Mouse (Mus musculus) heart, embryonic 15.5 days (tissue): ENCODE measurements around the gene Ralgps1. TPM values are rescaled to one million over a fixed set of nuclear protein-coding genes. Genes with fewer than 3 reads are reported as not detected.
A peak's percentile ranks its signal among the peaks of the same experiment; 100 is the strongest.

Experiments
- ATAC-seq: fragments of 200-750 bp; cut with Nextera tagmentation; replicated peaks from 2 replicates; pipeline ENCODE4 v1.8.0; 2017; ENCODE audit warnings: low read depth, moderate TSS enrichment; ENCODE audit not compliant: insufficient number of reproducible peaks, insufficient read depth, low FRiP score
- H3K27ac ChIP-seq: fragments of 300-500 bp; sonication (generic); 2 replicates; pipeline ENCODE4 v1.5.1; 2015; ENCODE audit warnings: mild to moderate bottlenecking, inconsistent platforms
- H3K27me3 ChIP-seq: fragments of 300-500 bp; sonication (generic); 2 replicates; pipeline ENCODE4 v1.6.1; 2015; ENCODE audit warnings: inconsistent platforms
- H3K36me3 ChIP-seq: fragments of 300-500 bp; sonication (generic); 2 replicates; pipeline ENCODE4 v1.6.1; 2015; ENCODE audit warnings: mild to moderate bottlenecking, inconsistent platforms
- H3K4me1 ChIP-seq: fragments of 300-500 bp; sonication (generic); replicated peaks from 2 replicates; pipeline ENCODE4 v1.6.1; 2015; ENCODE audit warnings: inconsistent platforms
- H3K4me2 ChIP-seq: fragments of 300-500 bp; sonication (generic); 2 replicates; pipeline ENCODE4 v1.6.1; 2015; ENCODE audit warnings: inconsistent platforms, mild to moderate bottlenecking, moderate library complexity
- H3K4me3 ChIP-seq: fragments of 300-500 bp; sonication (generic); 2 replicates; pipeline ENCODE4 v1.5.1; 2015; ENCODE audit warnings: mild to moderate bottlenecking, inconsistent platforms
- H3K9ac ChIP-seq: fragments of 300-500 bp; sonication (generic); 2 replicates; pipeline ENCODE4 v1.6.1; 2015; ENCODE audit warnings: mild to moderate bottlenecking, inconsistent platforms
- H3K9me3 ChIP-seq: fragments of 300-500 bp; sonication (generic); replicated peaks from 2 replicates; pipeline ENCODE4 v1.6.1; 2016; ENCODE audit warnings: inconsistent platforms
- WGBS: fragments of 180-500 bp; shearing (Covaris S2); methylation state at CpG from one replicate; pipeline ENCODE4 v1.1.7; 2015; ENCODE audit warnings: mixed read lengths; 5-methylcytosine and 5-hydroxymethylcytosine counted together
- polyA plus RNA-seq: library from polyadenylated mRNA; unstranded; fragments of >200 nt; fragmentation: Nextera tagmentation; extraction: Ambion mirVana; gene quantifications from 2 replicates; pipeline ENCODE4 v1.2.1, GENCODE M21; 2015

The Ralgps1 gene
- polyA plus RNA-seq, 1 experiment from 2014 or later = 3.7 TPM

GRCm38 (mm10) chr2:33205939-33206525 lies 165.3 kb downstream of the Ralgps1 start:
- no peak for ATAC-seq
- Histone ChIP-seq H3K27me3 (no peaks in the 10 kb centered on the region), H3K9me3 (no peaks in the 10 kb centered on the region), H3K4me1 (peaks cover 65% of the 10 kb centered on the region), H3K27ac (peak overlapping the region; percentile 73), H3K36me3 (no peaks in the 10 kb centered on the region), H3K4me2 (no peak overlapping the region), H3K9ac (no peak overlapping the region), H3K4me3 (no peak overlapping the region)
- 64% methylated on average over 14 of the region's 14 CpGs for WGBS

GRCm38 (mm10) chr2:33204980-33205379 lies 166.3 kb downstream of the Ralgps1 start:
- Histone ChIP-seq H3K27me3 (no peaks in the 10 kb centered on the region), H3K36me3 (no peaks in the 10 kb centered on the region), H3K4me2 (no peak overlapping the region), H3K4me3 (no peak overlapping the region), H3K27ac (peak overlapping the region; percentile 73), H3K4me1 (peaks cover 75% of the 10 kb centered on the region), H3K9ac (no peak overlapping the region), H3K9me3 (no peaks in the 10 kb centered on the region)
- WGBS = 26% methylated on average over 5 of the region's 5 CpGs
- peak; percentile 33; the same call in 1 of the 2 replicates for ATAC-seq

GRCm38 (mm10) chr2:33203284-33203683 lies 168.0 kb downstream of the Ralgps1 start:
- Histone ChIP-seq H3K4me3 (no peak overlapping the region), H3K9ac (no peak overlapping the region), H3K36me3 (no peaks in the 10 kb centered on the region), H3K27me3 (no peaks in the 10 kb centered on the region), H3K27ac (peak overlapping the region; percentile 73), H3K4me1 (peaks cover 80% of the 10 kb centered on the region), H3K4me2 (no peak overlapping the region), H3K9me3 (no peaks in the 10 kb centered on the region)
- 21% methylated on average over 6 of the region's 6 CpGs for WGBS
- no peak; the same call in 1 of the 2 replicates for ATAC-seq

DNA sequence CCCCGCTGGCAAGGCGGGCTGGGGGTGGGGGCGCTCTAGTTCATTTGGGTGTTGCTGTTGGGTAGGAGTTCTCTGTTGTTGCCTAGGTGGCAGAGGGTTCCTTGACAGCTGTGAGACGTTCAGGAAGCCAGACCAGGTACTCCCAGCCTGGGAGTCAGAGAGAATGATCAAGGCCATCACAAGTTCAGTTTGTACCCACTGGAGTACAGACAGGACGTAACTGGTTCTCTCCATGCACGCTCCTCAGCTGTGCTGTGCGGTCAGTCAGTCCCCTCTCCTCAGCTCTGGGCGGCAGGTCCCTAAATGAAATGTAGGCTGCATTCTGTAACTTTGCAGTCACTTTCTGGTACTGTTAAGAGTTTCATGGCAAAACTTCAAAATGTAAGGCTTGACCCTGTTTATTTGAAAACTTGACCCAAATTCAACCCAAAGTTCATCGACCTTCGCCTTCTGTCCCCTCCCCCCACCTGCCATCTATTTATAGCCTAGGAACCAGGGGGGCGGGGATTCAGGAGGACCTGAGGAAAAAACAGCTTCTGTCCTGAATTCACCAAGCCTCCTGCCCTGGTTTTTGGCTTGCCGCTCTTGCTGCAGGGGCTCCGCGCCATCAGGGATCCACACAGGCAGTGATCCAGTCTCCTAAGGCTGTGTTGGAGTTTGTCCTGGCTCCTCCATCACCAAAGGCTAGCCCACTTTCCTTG lies 170.8 kb downstream of the Ralgps1 start:
- ATAC-seq = no peak
- WGBS = 50% methylated on average over 14 of the region's 14 CpGs
- H3K9ac ChIP-seq = 0 out of 2 replicates have a peak overlapping the region, but pooled peaks have one; percentile 5
- H3K4me2 ChIP-seq = peak overlapping the region; percentile 18
- no peaks in the 10 kb centered on the region for H3K9me3 ChIP-seq
- H3K4me3 ChIP-seq = no peak overlapping the region
- peaks cover 53% of the 10 kb centered on the region for H3K4me1 ChIP-seq
- no peaks in the 10 kb centered on the region for H3K36me3 ChIP-seq
- H3K27me3 ChIP-seq = no peaks in the 10 kb centered on the region
- H3K27ac ChIP-seq = peak overlapping the region; percentile 43; the same call in 1 of the 2 replicates

GRCm38 (mm10) chr2:33189976-33190375 lies 181.3 kb downstream of the Ralgps1 start:
- Histone ChIP-seq H3K9me3 (no peaks in the 10 kb centered on the region), H3K4me2 (no peak overlapping the region), H3K27ac (no peak overlapping the region), H3K9ac (no peak overlapping the region), H3K4me1 (peaks cover 47% of the 10 kb centered on the region), H3K4me3 (no peak overlapping the region), H3K36me3 (no peaks in the 10 kb centered on the region), H3K27me3 (no peaks in the 10 kb centered on the region)
- WGBS = 84% methylated on average over 3 of the region's 3 CpGs
- no peak for ATAC-seq

DNA sequence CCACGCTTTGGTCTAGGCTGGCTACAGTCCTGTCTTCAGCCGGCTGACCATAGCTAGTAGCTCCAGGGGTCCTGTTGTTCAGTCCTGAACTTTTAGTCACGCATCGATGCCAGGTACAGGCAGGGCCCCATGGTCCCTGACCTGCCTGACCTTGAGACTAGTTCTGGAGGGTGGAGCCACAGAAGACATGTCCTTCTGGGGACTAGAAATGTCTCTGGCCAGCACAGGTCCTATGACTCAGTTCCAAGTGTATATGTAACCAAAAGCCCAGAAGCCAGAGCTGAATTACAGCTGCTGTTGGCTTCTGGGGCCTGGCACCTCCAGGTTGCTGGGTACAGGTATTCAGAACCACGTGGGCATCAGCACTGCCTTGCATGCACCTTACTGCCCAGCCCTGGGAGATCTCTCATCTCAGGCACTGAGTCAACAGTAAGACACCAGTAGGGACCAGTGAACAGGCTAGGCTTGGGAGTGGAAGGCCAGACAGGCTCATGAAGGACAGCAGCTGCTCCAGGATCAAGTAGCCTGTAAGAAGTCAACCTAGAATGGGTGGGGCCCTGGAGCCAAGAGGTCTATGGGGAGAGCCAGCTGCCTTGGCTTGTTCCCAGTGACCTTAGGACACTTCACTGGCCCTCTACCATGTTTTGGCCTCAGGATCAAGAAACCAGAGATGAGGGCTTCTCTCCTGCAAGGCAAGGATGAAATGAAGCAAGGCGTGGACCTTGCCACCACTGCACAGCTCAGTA lies 182.2 kb downstream of the Ralgps1 start:
- no peak for ATAC-seq
- Histone ChIP-seq H3K4me3 (no peak overlapping the region), H3K4me2 (no peak overlapping the region), H3K4me1 (peaks cover 48% of the 10 kb centered on the region), H3K27me3 (no peaks in the 10 kb centered on the region), H3K27ac (peak overlapping the region; percentile 82), H3K9ac (no peak overlapping the region), H3K9me3 (no peaks in the 10 kb centered on the region), H3K36me3 (no peaks in the 10 kb centered on the region)
- 81% methylated on average over 6 of the region's 6 CpGs for WGBS

DNA sequence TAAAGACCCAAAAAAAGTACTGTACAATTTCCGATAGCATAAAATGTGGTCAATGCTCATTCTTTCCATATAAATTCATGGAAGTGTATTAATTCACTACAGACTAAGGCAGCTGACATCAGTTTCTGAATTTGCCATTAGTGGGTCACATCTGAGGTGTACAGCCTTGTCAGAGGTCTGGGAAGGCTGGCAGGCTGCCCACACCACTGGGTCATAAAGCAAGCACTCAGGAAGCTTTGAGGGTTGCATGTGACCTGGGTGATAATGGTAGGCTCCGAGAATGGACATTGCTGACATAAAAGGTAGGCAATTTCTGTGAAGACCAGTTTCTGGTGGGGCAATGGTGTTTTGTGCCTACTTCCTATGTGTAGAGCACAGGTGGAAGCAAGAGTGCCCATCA lies 183.4 kb downstream of the Ralgps1 start:
- Histone ChIP-seq H3K4me2 (no peak overlapping the region), H3K4me1 (peaks cover 48% of the 10 kb centered on the region), H3K9ac (no peak overlapping the region), H3K36me3 (no peaks in the 10 kb centered on the region), H3K27ac (peak overlapping the region; percentile 82), H3K4me3 (no peak overlapping the region), H3K9me3 (no peaks in the 10 kb centered on the region), H3K27me3 (no peaks in the 10 kb centered on the region)
- 54% methylated on average over 2 of the region's 2 CpGs for WGBS
- ATAC-seq = no peak; the same call in 1 of the 2 replicates

DNA sequence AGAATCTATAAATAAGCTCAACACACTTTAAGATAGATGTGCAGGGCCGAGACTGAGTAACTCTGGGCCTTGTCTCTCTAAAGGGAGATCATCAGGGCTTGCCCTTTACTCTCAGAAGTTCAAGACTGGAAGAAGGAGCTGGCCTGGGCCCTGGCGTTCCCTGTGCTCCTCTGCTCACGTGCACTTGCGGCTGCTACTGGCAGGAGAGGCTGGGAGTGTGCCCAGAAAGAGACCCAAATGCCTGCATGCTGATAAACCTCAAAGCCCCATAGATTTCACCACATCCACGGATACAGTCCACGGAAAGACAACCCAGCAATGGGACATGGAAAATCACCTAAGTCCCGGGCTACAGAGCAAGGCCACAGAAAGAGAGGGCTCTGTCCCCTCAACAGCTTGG lies 184.8 kb downstream of the Ralgps1 start:
- Histone ChIP-seq H3K4me1 (peaks cover 48% of the 10 kb centered on the region), H3K9me3 (no peaks in the 10 kb centered on the region), H3K4me2 (no peak overlapping the region), H3K4me3 (no peak overlapping the region), H3K9ac (no peak overlapping the region), H3K27me3 (no peaks in the 10 kb centered on the region), H3K27ac (peak overlapping the region; percentile 82), H3K36me3 (no peaks in the 10 kb centered on the region)
- WGBS = 26% methylated on average over 7 of the region's 7 CpGs
- no peak for ATAC-seq

DNA sequence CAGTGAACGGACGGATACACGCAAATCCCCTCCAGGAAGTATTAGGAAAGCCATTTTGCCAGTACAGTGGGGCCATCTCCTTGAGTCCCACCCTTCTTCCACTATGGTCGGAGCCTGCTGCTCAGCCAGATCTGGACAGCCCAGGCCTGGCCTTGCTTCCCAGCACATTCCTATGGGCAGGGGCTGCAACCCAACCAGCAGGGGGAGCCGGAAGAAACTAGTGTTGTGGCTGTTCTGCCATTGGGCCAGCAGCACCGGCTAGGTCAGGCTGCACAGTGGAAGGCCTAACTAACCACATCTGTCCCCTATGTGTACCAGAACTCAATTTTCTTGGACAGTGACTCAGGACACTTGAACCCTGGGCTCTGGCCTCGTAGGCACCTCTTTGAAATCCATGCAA lies 186.0 kb downstream of the Ralgps1 start:
- H3K36me3 ChIP-seq = no peaks in the 10 kb centered on the region
- H3K9me3 ChIP-seq = no peaks in the 10 kb centered on the region
- H3K4me1 ChIP-seq = peaks cover 48% of the 10 kb centered on the region
- no peak overlapping the region for H3K9ac ChIP-seq
- H3K27ac ChIP-seq = peak overlapping the region; percentile 82
- no peak for ATAC-seq
- WGBS = 85% methylated on average over 7 of the region's 7 CpGs
- no peaks in the 10 kb centered on the region for H3K27me3 ChIP-seq
- no peak overlapping the region for H3K4me2 ChIP-seq
- H3K4me3 ChIP-seq = no peak overlapping the region

GRCm38 (mm10) chr2:33184641-33185040 lies 186.6 kb downstream of the Ralgps1 start:
- Histone ChIP-seq H3K27ac (peak overlapping the region; percentile 82), H3K9me3 (no peaks in the 10 kb centered on the region), H3K36me3 (no peaks in the 10 kb centered on the region), H3K27me3 (no peaks in the 10 kb centered on the region), H3K4me1 (peaks cover 51% of the 10 kb centered on the region), H3K4me2 (no peak overlapping the region), H3K9ac (no peak overlapping the region), H3K4me3 (no peak overlapping the region)
- no peak for ATAC-seq
- 55% methylated on average over 10 of the region's 10 CpGs for WGBS

DNA sequence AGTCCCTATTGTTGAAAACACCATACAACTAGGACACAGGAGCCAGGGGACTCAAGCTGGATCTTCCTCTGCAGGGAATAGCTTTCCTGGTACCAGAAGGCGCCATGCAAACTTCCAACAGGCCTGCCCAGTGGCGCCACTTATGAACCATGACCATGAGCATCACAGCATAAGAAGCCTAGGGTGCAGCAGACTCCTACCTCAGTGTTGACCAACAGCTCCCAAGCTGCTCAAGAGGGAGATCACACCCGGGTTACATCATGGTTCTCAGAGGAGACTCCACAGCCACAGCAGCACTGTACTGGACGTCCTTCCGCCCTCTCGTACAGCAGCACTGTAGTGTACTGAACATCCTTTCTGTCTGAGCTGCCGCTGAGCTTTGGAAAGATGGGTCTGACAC lies 188.0 kb downstream of the Ralgps1 start:
- 89% methylated on average over 7 of the region's 7 CpGs for WGBS
- no peaks in the 10 kb centered on the region for H3K9me3 ChIP-seq
- H3K36me3 ChIP-seq = no peaks in the 10 kb centered on the region
- H3K4me1 ChIP-seq = peaks cover 51% of the 10 kb centered on the region
- ATAC-seq = no peak
- H3K27me3 ChIP-seq = no peaks in the 10 kb centered on the region
- H3K9ac ChIP-seq = no peak overlapping the region
- H3K4me2 ChIP-seq = no peak overlapping the region
- no peak overlapping the region for H3K27ac ChIP-seq
- no peak overlapping the region for H3K4me3 ChIP-seq
